Mouse (Mus musculus): ENCODE measurements at regions not wholly inside any gene's neighbourhood (a gene's known extent, or its start where the extent isn't known, plus 50 kb on each side); places are given as distances from the start of the nearest gene placed in this dataset.

- H3K9me3 ChIP-seq = no peaks in the 10 kb centered on the region
- DNase-seq (ENCODE audit: low spot score) = no peak
- H3K4me1 ChIP-seq (replicated peaks) = no peaks in the 10 kb centered on the region; the same call in 1 of the 2 replicates
- no peaks in the 10 kb centered on the region for H3K27me3 ChIP-seq (ENCODE audit: insufficient read depth, poor library complexity, severe bottlenecking)
- no peak overlapping the region for H3K4me3 ChIP-seq
- no peaks in the 10 kb centered on the region for H3K36me3 ChIP-seq
- 86% methylated on average over 2 of the region's 2 CpGs for WGBS
- H3K27ac ChIP-seq = no peak overlapping the region
These were observed 178.2 kb downstream of the Mreg start for GRCm38 (mm10) chr1:72033941-72034340.

DNA sequence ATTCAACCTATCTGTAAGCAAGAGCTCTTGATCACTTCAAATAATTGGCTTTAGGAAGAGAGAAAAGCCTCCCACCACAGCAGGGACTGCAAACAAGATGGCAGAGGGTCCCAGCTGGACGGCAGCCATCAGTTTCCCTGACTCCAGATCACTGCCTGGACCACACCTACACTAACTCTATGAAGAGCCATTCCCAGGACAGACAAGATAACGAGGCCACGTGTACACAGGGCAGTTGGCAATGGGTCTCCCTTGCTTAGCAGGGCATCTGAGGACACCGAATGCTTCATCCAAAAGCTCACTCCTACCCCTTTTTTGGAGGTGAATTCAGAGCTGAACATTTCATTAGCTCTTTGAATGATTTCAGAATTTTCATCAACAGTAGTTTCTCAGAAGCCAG is 179.9 kb downstream of the Mreg start:
- H3K9me3 ChIP-seq = no peaks in the 10 kb centered on the region
- WGBS = 80% methylated on average over 4 of the region's 4 CpGs
- DNase-seq (ENCODE audit: low spot score) = no peak

GRCm38 (mm10) chr1:72030763-72031405 is 181.2 kb downstream of the Mreg start:
- DNase-seq (ENCODE audit: low spot score) = no peak
- Histone ChIP-seq H3K27ac (no peak overlapping the region), H3K4me1 (replicated peaks) (no peaks in the 10 kb centered on the region), H3K36me3 (no peaks in the 10 kb centered on the region), H3K9me3 (no peaks in the 10 kb centered on the region), H3K4me3 (no peak overlapping the region), H3K27me3 (ENCODE audit: insufficient read depth, poor library complexity, severe bottlenecking) (no peaks in the 10 kb centered on the region)
- WGBS = 71% methylated on average over 8 of the region's 8 CpGs

More for the DNA sequence above, 179.9 kb downstream of the Mreg start:
- Histone ChIP-seq H3K27ac (no peak overlapping the region), H3K4me1 (replicated peaks) (no peaks in the 10 kb centered on the region), H3K4me3 (no peak overlapping the region), H3K36me3 (no peaks in the 10 kb centered on the region), H3K27me3 (ENCODE audit: insufficient read depth, poor library complexity, severe bottlenecking) (no peaks in the 10 kb centered on the region)

DNA sequence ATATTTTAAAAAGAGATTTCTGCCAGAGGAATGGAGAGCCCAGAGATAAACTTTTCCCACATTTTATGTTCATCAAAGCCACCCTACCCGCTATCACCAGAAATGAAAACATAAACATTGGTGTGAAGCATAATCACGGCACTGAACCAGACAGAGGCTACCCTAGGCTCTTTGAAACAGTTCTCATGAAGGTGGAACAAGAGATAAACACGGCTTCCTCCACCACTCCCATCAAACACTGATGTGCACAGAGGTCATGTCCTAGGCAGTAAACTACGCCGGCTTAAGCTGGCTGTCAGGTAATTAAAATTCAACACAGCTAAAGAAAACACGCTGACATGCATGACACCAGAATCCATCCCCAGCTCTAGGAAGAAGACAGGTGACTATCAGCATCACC is 182.5 kb downstream of the Mreg start:
- H3K4me3 ChIP-seq = no peak overlapping the region
- H3K27me3 ChIP-seq (ENCODE audit: insufficient read depth, poor library complexity, severe bottlenecking) = no peaks in the 10 kb centered on the region
- no peaks in the 10 kb centered on the region for H3K4me1 ChIP-seq (replicated peaks)
- H3K27ac ChIP-seq = no peak overlapping the region
- H3K9me3 ChIP-seq = no peaks in the 10 kb centered on the region
- DNase-seq (ENCODE audit: low spot score) = no peak
- WGBS = 87% methylated on average over 6 of the region's 6 CpGs
- H3K36me3 ChIP-seq = no peaks in the 10 kb centered on the region

DNA sequence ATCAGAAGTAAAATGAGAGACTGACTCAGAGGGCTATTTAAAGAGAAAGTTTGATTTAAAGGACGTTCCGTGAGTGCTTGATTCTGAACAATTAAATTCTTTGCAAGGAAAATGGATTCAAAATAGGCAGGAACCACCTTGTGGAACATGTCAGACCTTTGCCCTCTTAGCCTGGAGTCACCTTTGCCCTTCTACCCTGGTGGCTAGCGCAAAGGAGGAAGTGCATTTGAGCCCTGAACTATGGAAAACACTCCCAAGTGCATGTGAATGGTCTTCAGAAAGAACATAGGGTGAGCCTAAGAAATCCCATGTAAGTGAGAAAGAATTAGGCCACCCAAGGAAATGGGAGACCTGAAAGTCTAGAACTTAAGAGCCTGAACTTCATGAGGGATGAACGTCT is 185.2 kb downstream of the Mreg start:
- no peak overlapping the region for H3K27ac ChIP-seq
- WGBS = 84% methylated on average over 4 of the region's 4 CpGs
- no peaks in the 10 kb centered on the region for H3K27me3 ChIP-seq (ENCODE audit: insufficient read depth, poor library complexity, severe bottlenecking)
- H3K4me3 ChIP-seq = no peak overlapping the region
- no peak for DNase-seq (ENCODE audit: low spot score)
- H3K9me3 ChIP-seq = no peaks in the 10 kb centered on the region
- H3K4me1 ChIP-seq (replicated peaks) = no peaks in the 10 kb centered on the region
- no peaks in the 10 kb centered on the region for H3K36me3 ChIP-seq

DNA sequence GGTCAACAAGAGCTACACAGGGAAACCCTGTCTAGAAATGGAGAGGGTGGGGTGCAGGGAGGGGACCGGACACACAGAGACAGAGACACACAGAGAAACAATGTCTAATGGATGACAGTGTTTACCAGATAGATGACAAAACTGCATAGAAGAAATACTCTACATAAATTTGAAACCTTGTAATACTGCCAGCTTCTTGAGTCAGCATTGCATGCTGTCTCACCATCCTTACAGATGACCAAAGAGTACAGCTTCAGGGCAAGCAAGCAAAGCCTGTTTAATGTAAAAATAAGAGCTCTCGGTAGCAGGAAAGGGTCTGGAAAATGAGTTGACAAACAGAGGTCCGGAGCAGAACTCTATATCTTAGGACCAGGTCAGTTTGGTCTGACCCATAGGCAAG is 189.5 kb downstream of the Mreg start:
- H3K27ac ChIP-seq = no peak overlapping the region
- H3K4me1 ChIP-seq (replicated peaks) = 0 out of 2 replicates have a peak, but pooled peaks cover 2% of the 10 kb centered on the region
- H3K36me3 ChIP-seq = no peaks in the 10 kb centered on the region
- 93% methylated on average over 3 of the region's 3 CpGs for WGBS
- no peak overlapping the region for H3K4me3 ChIP-seq
- H3K9me3 ChIP-seq = no peaks in the 10 kb centered on the region
- DNase-seq (ENCODE audit: low spot score) = no peak
- H3K27me3 ChIP-seq (ENCODE audit: insufficient read depth, poor library complexity, severe bottlenecking) = no peaks in the 10 kb centered on the region

DNA sequence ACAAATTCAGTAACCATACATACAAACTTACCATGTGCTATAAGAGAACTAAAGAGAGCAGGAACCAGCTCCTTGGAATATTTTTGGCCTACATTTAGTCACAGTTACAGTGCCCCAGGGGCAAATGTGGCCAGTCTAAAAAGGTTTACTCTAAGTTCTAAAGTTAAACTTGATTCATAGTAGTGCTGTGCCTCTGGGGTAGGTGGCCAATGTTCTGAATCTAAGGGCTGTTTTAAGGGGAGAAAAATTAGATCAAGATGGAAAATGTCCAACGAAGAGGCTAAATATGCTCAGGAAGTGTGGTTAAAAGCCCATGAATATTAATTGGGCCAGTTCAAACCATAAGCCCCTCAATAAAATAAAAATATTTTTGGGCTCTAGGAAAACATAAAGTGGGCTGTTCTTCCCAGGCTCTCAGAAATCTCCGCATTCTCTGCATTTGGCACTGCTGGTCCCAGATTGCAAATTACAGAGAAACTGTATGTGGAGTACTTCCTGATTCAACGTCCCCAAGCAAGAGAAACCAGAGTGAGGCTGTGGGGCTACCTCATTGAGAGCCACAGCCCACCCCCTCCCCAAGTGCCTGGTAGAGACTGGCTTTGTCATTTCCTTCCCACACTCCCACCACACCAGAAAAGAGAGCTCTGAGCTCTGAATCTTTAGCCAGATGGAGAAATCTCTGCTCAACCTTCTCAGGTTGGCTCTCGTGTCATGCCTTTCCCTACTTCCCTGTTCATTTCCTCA is 193.5 kb downstream of the Mreg start:
- Histone ChIP-seq H3K27ac (no peak overlapping the region), H3K27me3 (ENCODE audit: insufficient read depth, poor library complexity, severe bottlenecking) (no peaks in the 10 kb centered on the region)
- 75% methylated on average over 4 of the region's 4 CpGs for WGBS

GRCm38 (mm10) chr1:72017814-72018478 is 194.2 kb downstream of the Mreg start:
- Histone ChIP-seq H3K36me3 (no peaks in the 10 kb centered on the region), H3K4me1 (replicated peaks) (peaks cover 8% of the 10 kb centered on the region; the same call in 1 of the 2 replicates), H3K4me3 (no peak overlapping the region), H3K27me3 (ENCODE audit: insufficient read depth, poor library complexity, severe bottlenecking) (no peaks in the 10 kb centered on the region), H3K27ac (no peak overlapping the region), H3K9me3 (no peaks in the 10 kb centered on the region)
- 85% methylated on average over 1 of the region's 1 CpGs for WGBS
- no peak for DNase-seq (ENCODE audit: low spot score)

More for the DNA sequence above, 193.5 kb downstream of the Mreg start:
- Histone ChIP-seq H3K4me3 (no peak overlapping the region), H3K36me3 (no peaks in the 10 kb centered on the region), H3K9me3 (no peaks in the 10 kb centered on the region), H3K4me1 (replicated peaks) (peaks cover 8% of the 10 kb centered on the region; the same call in 1 of the 2 replicates)
- no peak for DNase-seq (ENCODE audit: low spot score)

GRCm38 (mm10) chr1:72015471-72015870 is 196.6 kb downstream of the Mreg start:
- no peak overlapping the region for H3K27ac ChIP-seq
- no peaks in the 10 kb centered on the region for H3K9me3 ChIP-seq
- no peaks in the 10 kb centered on the region for H3K27me3 ChIP-seq (ENCODE audit: insufficient read depth, poor library complexity, severe bottlenecking)
- 88% methylated on average over 4 of the region's 4 CpGs for WGBS
- H3K4me3 ChIP-seq = no peak overlapping the region
- H3K4me1 ChIP-seq (replicated peaks) = peaks cover 8% of the 10 kb centered on the region; the same call in 1 of the 2 replicates
- DNase-seq (ENCODE audit: low spot score) = no peak
- no peaks in the 10 kb centered on the region for H3K36me3 ChIP-seq

DNA sequence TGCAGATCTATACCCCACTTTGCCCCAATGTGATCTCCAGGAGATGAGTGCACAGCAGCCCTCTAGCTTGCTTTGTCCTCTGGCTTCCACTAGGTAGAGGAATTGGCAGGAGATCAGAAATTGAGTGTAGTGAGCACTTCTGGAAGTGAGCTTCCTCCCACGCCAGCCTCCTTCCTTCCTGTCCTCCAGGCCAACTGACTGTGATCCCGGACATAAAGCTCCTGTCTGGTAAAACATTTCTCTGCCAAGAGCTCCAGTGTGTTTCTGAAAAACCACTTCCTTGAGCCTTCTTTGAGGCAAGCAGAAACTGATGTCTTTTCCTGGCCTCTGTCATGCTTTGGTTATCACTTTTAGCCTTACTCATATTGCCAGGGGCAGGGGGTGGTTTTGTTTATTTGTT is 197.5 kb downstream of the Mreg start:
- H3K27me3 ChIP-seq (ENCODE audit: insufficient read depth, poor library complexity, severe bottlenecking) = no peaks in the 10 kb centered on the region
- no peaks in the 10 kb centered on the region for H3K9me3 ChIP-seq
- H3K36me3 ChIP-seq = no peaks in the 10 kb centered on the region
- H3K4me1 ChIP-seq (replicated peaks) = peaks cover 8% of the 10 kb centered on the region; the same call in 1 of the 2 replicates
- 76% methylated on average over 2 of the region's 2 CpGs for WGBS
- H3K4me3 ChIP-seq = no peak overlapping the region
- no peak overlapping the region for H3K27ac ChIP-seq
- no peak for DNase-seq (ENCODE audit: low spot score)

DNA sequence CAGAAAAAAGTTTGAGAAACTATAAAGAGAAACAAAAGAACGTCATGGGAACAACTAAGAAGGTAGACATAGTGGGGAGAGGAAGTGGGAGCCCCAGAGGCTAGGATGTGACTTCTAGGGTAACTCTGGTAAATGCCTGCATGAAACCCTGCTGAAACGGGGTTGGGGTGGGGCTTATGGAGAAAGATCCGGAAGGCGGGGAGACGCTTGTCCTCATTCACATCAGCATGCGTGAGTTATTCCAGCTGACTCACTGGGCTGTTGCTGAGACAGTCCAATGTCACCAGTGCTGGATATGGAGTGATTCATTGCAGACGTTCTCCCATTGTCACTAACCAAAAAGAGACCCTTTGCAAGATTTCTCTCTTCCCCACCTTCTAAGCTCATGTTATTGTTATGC is 198.2 kb downstream of the Mreg start:
- Histone ChIP-seq H3K36me3 (no peaks in the 10 kb centered on the region), H3K4me3 (no peak overlapping the region), H3K9me3 (no peaks in the 10 kb centered on the region), H3K27ac (no peak overlapping the region), H3K27me3 (ENCODE audit: insufficient read depth, poor library complexity, severe bottlenecking) (no peaks in the 10 kb centered on the region), H3K4me1 (replicated peaks) (peaks cover 13% of the 10 kb centered on the region; the same call in 1 of the 2 replicates)
- WGBS = 86% methylated on average over 7 of the region's 7 CpGs
- DNase-seq (ENCODE audit: low spot score) = no peak

DNA sequence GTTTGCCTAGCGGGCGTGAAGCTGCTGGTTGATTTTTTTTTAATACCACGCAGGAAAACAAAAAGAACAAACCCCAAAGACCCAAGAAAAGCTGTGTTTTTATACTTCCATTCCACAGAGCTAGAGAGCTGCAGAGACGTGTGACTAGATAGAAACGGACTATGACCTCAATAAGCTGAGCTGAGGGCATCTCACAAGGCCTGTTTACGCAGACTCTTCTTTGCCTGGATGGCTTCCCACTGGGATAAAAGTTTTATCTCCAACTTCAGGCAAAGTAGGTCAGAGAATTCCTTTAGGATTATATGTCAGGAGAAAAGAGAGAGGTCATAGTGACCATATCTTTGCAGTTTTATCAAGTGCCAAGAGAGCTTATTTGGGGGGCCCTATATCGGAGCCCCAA is 199.4 kb downstream of the Mreg start:
- WGBS = 74% methylated on average over 7 of the region's 7 CpGs
- DNase-seq (ENCODE audit: low spot score) = no peak
- Histone ChIP-seq H3K36me3 (no peaks in the 10 kb centered on the region), H3K27me3 (ENCODE audit: insufficient read depth, poor library complexity, severe bottlenecking) (no peaks in the 10 kb centered on the region), H3K4me1 (replicated peaks) (peaks cover 12% of the 10 kb centered on the region; the same call in 1 of the 2 replicates), H3K9me3 (no peaks in the 10 kb centered on the region), H3K27ac (no peak overlapping the region), H3K4me3 (no peak overlapping the region)
